Mouse (Mus musculus): Measurements from ENCODE around the gene Enoph1.
A peak's percentile ranks its signal among the peaks of the same experiment; 100 is the strongest.

Gene Enoph1

GRCm38 (mm10) chr5:100079931-100080275 is 40.1 kb downstream of the Enoph1 start:
- no peak for DNase-seq

- DNase-seq: peak; percentile 27 to 34
These were observed 42.2 kb downstream of the Enoph1 start for GRCm38 (mm10) chr5:100082006-100082405.

DNA sequence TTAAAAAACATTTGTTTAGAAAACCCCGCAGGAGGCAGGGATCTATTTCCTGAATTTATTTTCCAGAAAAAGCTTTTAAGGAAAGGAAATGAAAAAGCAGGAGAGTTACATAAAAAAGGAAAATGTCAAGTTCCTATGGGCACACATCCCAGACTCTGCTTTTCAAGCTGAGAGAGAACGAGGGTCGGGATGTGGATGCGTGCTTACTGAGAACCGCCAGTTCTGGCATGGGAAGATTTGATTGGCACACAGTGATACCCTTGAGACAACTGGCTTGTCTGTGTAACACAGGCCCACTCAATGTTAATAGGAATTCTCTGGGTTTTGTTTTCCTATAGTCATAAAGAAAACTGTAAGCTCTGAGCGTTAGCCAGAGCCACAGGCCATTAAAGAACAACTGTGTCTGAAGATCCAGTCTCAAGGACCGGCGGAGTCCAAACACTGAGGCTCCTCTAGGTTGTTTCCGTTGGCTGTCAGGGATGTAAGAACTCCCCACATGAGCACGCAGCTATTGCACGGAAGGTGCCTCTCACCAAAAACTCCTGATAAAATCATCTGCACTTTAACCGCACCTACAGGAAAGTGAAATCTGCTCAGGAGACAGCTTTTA is 44.3 kb downstream of the Enoph1 start:
- DNase-seq: no peak

- DNase-seq: no peak
These were observed 45.3 kb downstream of the Enoph1 start for GRCm38 (mm10) chr5:100085097-100085496.

GRCm38 (mm10) chr5:100090515-100091262 is 50.9 kb downstream of the Enoph1 start:
- DNase-seq: no peak

GRCm38 (mm10) chr5:100091263-100091594 is 51.4 kb downstream of the Enoph1 start:
- DNase-seq: no peak

GRCm38 (mm10) chr5:100091602-100092001 is 51.8 kb downstream of the Enoph1 start:
- no peak for DNase-seq

- DNase-seq: no peak
These were observed 57.2 kb downstream of the Enoph1 start for GRCm38 (mm10) chr5:100096955-100097354.

GRCm38 (mm10) chr5:100097967-100098366 is 58.2 kb downstream of the Enoph1 start:
- no peak for DNase-seq

- no peak for DNase-seq
These were observed 62.6 kb downstream of the Enoph1 start for GRCm38 (mm10) chr5:100102395-100102794.

DNA sequence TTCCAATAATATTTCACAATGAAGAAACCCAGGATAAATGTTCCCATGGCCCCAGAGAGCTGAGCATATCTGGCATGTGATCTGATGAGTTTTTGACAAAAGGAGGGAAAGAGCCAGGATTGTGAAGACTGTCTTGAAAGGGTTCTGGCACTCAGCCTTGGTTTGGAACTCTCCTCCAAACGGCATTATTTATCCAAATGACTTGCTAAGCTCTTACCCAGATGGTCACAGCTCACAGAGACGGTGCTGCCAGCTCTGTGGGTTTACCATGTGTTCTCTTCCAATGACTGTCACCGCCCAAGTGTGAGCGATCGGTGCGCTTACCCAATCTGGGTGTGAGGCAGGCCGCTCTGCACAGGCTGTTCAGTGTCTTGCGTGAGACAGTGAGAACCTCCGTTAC is 69.1 kb downstream of the Enoph1 start:
- DNase-seq: no peak

DNA sequence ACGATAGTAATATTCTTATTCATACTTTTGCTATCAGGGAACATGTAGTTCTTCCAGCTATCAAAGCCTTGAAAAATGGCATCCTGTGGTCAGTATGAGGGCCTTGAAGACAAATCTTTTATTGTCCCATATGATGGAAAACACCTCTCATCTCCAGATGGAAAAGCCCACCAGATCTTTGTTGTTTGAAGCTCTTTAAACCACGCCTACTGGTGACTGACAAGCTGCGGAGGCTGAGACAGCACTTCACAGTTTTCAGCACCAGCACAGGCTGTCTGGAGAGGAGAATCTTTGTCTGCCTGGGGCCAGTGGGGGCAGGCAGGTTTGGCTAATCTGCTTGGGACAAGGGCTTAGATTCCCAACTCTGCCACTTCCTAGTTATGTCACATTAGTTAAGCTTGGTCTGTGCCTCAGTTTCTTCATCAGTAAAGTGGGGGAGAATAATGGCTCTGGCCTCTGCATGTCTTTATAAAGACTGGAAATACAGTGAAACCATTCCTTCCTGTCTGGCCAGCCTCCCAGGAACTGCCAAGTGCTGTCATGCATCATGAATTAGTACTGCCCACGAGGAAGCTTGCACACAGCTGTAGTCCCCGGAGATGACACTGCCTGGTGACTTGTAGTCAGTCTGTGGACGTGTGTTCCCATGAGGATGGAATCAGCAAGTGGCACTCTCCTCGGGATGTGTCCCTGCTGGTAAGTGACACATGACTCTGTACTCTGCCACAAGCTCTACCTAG is 69.9 kb downstream of the Enoph1 start:
- no peak for DNase-seq

DNA sequence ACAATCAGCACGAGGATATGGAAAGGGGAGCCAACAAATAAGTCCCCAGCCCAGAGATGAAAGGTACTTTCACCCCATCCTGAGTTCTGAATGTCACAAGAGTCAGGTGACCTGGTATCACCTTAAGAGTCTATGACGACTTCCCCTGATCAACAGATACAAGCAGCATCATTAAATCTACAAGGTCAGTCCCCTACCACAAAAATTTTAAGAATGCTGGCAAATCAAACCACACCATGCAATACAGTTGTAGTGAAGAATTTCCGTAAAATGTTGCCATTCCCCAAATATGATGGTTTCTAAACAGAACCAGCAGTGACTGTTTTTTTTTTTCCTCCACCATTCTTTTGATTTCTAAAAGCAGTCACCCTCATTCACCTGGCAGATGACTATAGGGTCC is 70.8 kb downstream of the Enoph1 start:
- DNase-seq: no peak

DNA sequence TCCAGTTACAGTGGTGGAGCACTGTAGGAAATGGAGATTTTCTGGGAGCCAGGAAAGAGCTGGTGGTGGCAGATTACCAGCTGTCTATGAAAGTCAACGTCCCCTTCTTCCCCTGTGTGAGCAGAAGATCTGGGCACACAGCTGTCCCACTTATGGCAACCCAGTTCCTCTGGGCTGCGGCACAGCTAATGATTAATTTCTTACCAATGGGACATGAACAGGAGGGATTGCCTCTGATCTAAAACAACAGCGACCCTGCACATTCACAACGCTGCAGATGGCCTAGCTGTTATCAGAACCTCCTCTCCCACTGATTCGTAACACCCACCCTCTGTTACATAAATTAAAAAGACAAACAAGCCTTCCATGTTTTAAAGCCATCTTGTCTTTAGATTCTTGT is 73.6 kb downstream of the Enoph1 start:
- no peak for DNase-seq

All from B cell, adult 2 months (primary cell).